Mouse (Mus musculus) heart, postnatal 0 days (tissue): ENCODE measurements around the gene Gm21985.

Experiments
- CTCF ChIP-seq: IDR thresholded peaks from 2 replicates; pipeline ENCODE4 v1.5.1; 2016; ENCODE audit warnings: antibody characterized with exemption, control low read depth, low read depth
- EP300 ChIP-seq: IDR thresholded peaks from 2 replicates; pipeline ENCODE4 v1.6.1; 2016; ENCODE audit warnings: antibody characterized with exemption, low read depth

DNA sequence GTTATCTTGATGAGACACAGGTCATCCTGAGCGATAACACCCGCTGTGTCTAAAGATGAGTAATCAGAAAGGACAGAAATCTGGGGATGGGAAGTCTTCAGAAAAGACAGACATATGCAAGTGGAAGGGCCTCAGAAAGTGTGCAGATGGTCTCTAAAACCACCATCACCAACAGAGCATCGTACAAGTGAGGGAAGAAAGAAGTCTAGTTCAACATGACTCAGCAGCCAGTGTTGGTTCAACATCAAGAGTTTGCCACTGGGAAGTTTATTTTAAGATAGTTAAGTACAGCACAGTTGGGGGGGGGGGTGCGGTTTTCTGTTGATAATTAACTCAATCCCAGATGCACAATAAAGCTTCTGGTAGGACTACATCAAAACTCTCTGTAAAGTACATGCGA is 45.2 kb upstream of the Gm21985 start:
- TF ChIP-seq CTCF = no peak
- no peak for TF ChIP-seq EP300
